Mouse (Mus musculus) kidney, embryonic 14.5 days (tissue): Measurements from ENCODE around the gene Ksr1. TPM values are rescaled to one million over a fixed set of nuclear protein-coding genes. Genes with fewer than 3 reads are reported as not detected.

Source experiments
- ATAC-seq: fragments of 200-750 bp; cut with Nextera tagmentation; 2 replicates; pipeline ENCODE4 v1.8.0; 2017; ENCODE audit warnings: moderate number of reproducible peaks, mild to moderate bottlenecking, moderate TSS enrichment, moderate library complexity; ENCODE audit not compliant: low FRiP score, low TSS enrichment
- H3K27ac ChIP-seq: fragments of 300-500 bp; sonication (generic); 2 replicates; pipeline ENCODE4 v1.5.1; 2014; ENCODE audit warnings: low read depth, mild to moderate bottlenecking, low read length, moderate library complexity, mixed read lengths
- H3K27me3 ChIP-seq: fragments of 300-500 bp; sonication (generic); 2 replicates; pipeline ENCODE4 v1.6.1; 2014; ENCODE audit warnings: mild to moderate bottlenecking, low read length; ENCODE audit not compliant: control insufficient read depth, insufficient read depth
- H3K36me3 ChIP-seq: fragments of 300-500 bp; sonication (generic); 2 replicates; pipeline ENCODE4 v1.6.1; 2014; ENCODE audit warnings: low read length, mixed read lengths; ENCODE audit not compliant: control insufficient read depth, insufficient read depth
- H3K4me1 ChIP-seq: fragments of 300-500 bp; sonication (generic); 2 replicates; pipeline ENCODE4 v1.6.1; 2014; ENCODE audit warnings: low read length, mixed read lengths; ENCODE audit not compliant: control insufficient read depth, insufficient read depth
- H3K4me2 ChIP-seq: fragments of 300-500 bp; sonication (generic); replicated peaks from 2 replicates; pipeline ENCODE4 v1.6.1; 2014; ENCODE audit warnings: low read depth, mild to moderate bottlenecking, low read length
- H3K4me3 ChIP-seq: fragments of 300-500 bp; sonication (generic); 2 replicates; pipeline ENCODE4 v1.5.1; 2014; ENCODE audit warnings: mild to moderate bottlenecking, low read length
- H3K9ac ChIP-seq: fragments of 300-500 bp; sonication (generic); 2 replicates; pipeline ENCODE4 v1.6.1; 2014; ENCODE audit warnings: low read depth, mild to moderate bottlenecking, low read length, moderate library complexity
- H3K9me3 ChIP-seq: fragments of 300-500 bp; sonication (generic); 2 replicates; pipeline ENCODE4 v1.6.1; 2016; ENCODE audit warnings: low read length; ENCODE audit not compliant: control insufficient read depth
- WGBS: fragments of 180-500 bp; shearing (Covaris S2); extraction: QIAGEN DNeasy Blood & Tissue Kit; methylation state at CpG from one replicate; pipeline ENCODE4 v1.1.7; 2014; 5-methylcytosine and 5-hydroxymethylcytosine counted together
- polyA plus RNA-seq: library from polyadenylated mRNA; unstranded; fragments of >200 nt; fragmentation: Nextera tagmentation; extraction: Ambion mirVana; gene quantifications from 2 replicates; pipeline ENCODE4 v1.2.1, GENCODE M21; 2014

Ksr1 gene
- polyA plus RNA-seq, 1 experiment from 2014 or later = 4.1 TPM

DNA sequence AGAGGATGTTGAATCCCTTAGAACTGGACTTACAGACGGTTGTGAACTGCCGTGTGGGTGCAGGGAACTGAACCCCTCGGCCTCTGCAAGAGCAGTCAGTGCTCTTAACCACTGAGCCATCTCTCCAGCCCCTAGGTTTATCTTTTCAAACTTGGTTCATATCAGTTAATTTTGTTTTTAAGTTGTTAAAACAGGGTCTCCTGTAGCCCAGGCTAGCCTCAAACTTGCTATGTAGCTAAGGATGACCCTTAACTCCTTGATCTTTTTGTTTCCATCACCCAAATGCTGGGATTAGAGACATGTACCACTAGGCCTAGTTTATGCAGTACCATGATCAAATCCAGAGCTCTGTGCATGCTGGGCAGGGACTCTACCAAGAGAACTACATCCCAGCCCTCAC, 174.5 kb downstream of the Ksr1 start:
- Histone ChIP-seq H3K4me2 (no peak overlapping the region), H3K27ac (no peak overlapping the region), H3K27me3 (no peaks in the 10 kb centered on the region), H3K9ac (no peak overlapping the region), H3K4me1 (0 out of 2 replicates have a peak, but pooled peaks cover 4% of the 10 kb centered on the region), H3K9me3 (no peaks in the 10 kb centered on the region), H3K36me3 (no peaks in the 10 kb centered on the region), H3K4me3 (no peak overlapping the region)
- ATAC-seq = no peak
- 89% methylated on average over 3 of the region's 3 CpGs for WGBS

DNA sequence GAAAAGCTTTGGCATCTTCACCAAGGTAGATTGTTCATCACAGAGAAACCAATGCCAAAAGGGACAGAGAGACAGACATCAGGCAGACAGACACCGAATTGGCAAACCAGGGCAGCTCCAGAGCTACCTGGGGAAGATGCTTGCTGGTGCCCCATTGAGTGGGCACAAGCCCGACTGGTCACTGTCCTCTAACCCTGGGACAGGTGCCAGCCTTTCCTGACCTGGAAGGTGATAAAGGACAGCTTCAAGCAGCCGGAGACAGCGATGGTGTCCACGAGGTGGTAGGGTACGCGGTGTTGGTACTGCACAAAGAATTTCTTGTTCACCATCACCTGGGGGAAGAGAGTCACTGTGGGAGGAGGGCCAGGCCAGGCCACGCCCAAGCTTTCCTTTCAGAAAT, 175.1 kb downstream of the Ksr1 start:
- Histone ChIP-seq H3K4me2 (no peak overlapping the region), H3K36me3 (no peaks in the 10 kb centered on the region), H3K9me3 (no peaks in the 10 kb centered on the region), H3K27me3 (no peaks in the 10 kb centered on the region), H3K4me1 (0 out of 2 replicates have a peak, but pooled peaks cover 4% of the 10 kb centered on the region), H3K9ac (no peak overlapping the region), H3K4me3 (no peak overlapping the region), H3K27ac (no peak overlapping the region)
- WGBS = 90% methylated on average over 8 of the region's 8 CpGs
- ATAC-seq = no peak

DNA sequence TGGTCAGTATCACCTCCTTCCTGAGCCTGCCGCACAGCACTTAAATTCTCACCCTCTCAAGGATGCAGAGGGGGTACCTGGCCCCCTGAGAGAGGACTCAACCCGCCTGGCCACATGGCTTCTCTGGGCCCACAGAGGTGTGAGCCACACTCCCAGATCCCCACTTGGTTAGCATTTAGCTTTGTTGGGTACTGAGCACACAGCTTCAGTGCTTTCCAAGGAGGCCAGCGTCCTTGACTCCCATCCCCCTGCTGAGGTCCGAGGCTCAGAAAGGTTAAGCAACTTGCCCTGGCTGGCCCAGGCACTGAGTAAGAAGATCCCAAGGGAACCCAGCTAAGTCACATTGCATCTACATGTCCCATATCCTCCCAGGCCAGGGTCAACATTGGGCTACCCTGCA, 178.1 kb downstream of the Ksr1 start:
- Histone ChIP-seq H3K4me1 (0 out of 2 replicates have a peak, but pooled peaks cover 4% of the 10 kb centered on the region), H3K9me3 (no peaks in the 10 kb centered on the region), H3K27ac (no peak overlapping the region), H3K36me3 (no peaks in the 10 kb centered on the region), H3K4me3 (no peak overlapping the region), H3K27me3 (no peaks in the 10 kb centered on the region), H3K4me2 (no peak overlapping the region), H3K9ac (no peak overlapping the region)
- 76% methylated on average over 4 of the region's 4 CpGs for WGBS
- no peak for ATAC-seq

DNA sequence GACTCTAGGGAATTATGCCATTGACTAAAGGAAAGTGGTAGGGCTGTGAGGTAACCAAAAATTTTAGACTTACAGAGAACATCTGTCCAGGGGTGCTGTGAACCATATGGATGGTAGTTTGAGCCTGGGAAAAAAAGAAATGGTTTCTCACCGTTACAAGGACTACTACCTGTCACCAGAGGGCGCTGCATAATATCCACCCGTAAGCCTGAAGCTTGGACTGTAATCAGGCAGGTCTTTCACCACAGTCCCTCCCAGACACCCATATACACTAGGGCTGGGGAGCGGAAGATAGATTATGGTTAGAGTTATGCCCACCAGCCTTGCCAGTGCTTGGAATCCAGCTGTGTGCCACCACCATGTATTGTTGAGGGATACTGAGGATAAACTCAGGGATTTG, 178.8 kb downstream of the Ksr1 start:
- no peak; the same call in 1 of the 2 replicates for ATAC-seq
- Histone ChIP-seq H3K27me3 (no peaks in the 10 kb centered on the region), H3K4me2 (no peak overlapping the region), H3K4me1 (no peaks in the 10 kb centered on the region), H3K4me3 (no peak overlapping the region), H3K27ac (no peak overlapping the region), H3K36me3 (no peaks in the 10 kb centered on the region), H3K9me3 (no peaks in the 10 kb centered on the region), H3K9ac (no peak overlapping the region)
- 24% methylated on average over 4 of the region's 4 CpGs for WGBS

Other genes starting within 250 kb of the Ksr1 start
- gene Nos2, start 225.6 kb downstream of the Ksr1 start, polyA plus RNA-seq = 1.1 and 1.7 TPM in 2 replicates
- gene Lgals9, start 161.5 kb downstream of the Ksr1 start, polyA plus RNA-seq = 24.6 and 26.4 TPM in 2 replicates
- gene Wsb1, start 108.3 kb upstream of the Ksr1 start, polyA plus RNA-seq = 241 and 403 TPM in 2 replicates
- not detected in 2 replicates for gene Gm9964, start 150.5 kb upstream of the Ksr1 start, polyA plus RNA-seq
- 14.5 and 14.8 TPM in 2 replicates for gene Nf1, start 193.3 kb upstream of the Ksr1 start, polyA plus RNA-seq